8 mouse cellular contexts compared by ENCODE assay signal in the genomic region with DNA sequence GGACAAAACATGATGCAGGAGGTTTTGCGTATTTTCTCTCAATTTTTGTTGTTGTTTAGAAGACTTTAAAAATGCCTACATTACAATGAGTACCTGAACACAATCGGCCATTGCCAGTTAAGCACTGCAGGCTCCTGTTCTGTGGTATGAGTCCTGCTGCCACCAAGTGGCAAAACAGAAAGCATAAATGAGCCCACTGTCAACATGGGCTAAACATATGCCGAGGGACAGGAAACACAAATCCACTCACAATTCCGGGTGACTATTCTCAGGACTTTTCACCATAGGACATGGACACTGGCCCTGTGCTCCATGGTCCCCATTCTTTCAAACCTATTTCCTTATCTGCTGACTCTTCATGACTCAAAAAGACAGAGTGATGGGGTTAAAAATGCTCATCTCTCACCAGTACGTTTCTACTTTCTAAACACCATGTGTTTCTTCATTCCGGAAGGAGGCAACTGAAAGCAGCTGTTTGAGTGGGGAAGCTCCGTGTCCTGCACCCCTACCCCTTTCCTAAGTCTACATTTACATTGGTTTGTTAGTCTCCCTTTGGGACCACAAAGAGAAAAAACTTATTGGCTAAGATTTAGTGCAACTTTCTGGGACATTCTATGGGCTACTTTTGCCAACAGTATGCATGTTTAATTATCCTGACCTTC. TPM values are rescaled to one million over a fixed set of nuclear protein-coding genes. Genes with fewer than 3 reads are reported as not detected.
DNase-seq lines count a peak whose midpoint lies in the region.

No protein-coding gene starts in this region.

- DNase-seq in gastrocnemius, adult 18-20 months (ENCODE audit: low spot score): peak; percentile 19
- no peak for DNase-seq in gastrocnemius, postnatal 14 days
- peak; percentile 27 for DNase-seq in right cerebral cortex, adult 18-20 months
- DNase-seq in right cerebral cortex, postnatal 4 days: no peak
- peak; percentile 35 for DNase-seq in cerebellum, adult 9-11 months
- peak; percentile 21 to 31 for DNase-seq in kidney, postnatal 4 days
- peak; percentile 5 to 16 for DNase-seq in natural killer cell, adult 2 months (ENCODE audit: low spot score in 2 of 2)
- no peak for DNase-seq in gastrocnemius, postnatal 25 days

- intact Hi-C loops in gastrocnemius, postnatal 14 days (cut with DNase I; ENCODE audit: low total_unique reads): loop anchor here (10.0 kb wide), 1 partner anchor 241 kb away; no protein-coding TSS in a partner anchor

RNA-seq across cellular contexts. Expression of a gene that starts 57.2 kb away (rescaled TPM):
- 10 to 100 TPM; 58.3 to 69.2 TPM for total RNA-seq in gastrocnemius, adult 18-20 months (2021)
- total RNA-seq in gastrocnemius, postnatal 14 days (2021): 10 to 100 TPM; 26.8 to 37.0 TPM
- total RNA-seq in gastrocnemius, postnatal 25 days (2021): 10 to 100 TPM; 34.4 to 48.0 TPM

Comparison
In these comparisons a context has a peak if more than half of its experiments do, and no peak if none do; other contexts are left out.
1. DNase-seq: peak in gastrocnemius, adult 18-20 months (single experiment), right cerebral cortex, adult 18-20 months (single experiment), cerebellum, adult 9-11 months (single experiment), kidney, postnatal 4 days (2 of 2) and natural killer cell, adult 2 months (2 of 2); none in gastrocnemius, postnatal 14 days (single experiment), right cerebral cortex, postnatal 4 days (single experiment) and gastrocnemius, postnatal 25 days (single experiment).